Mouse (Mus musculus): ENCODE data around the gene Smc2.

- no peak for TF ChIP-seq POLR2A (IDR thresholded peaks at IDR 0.05; ENCODE audit: insufficient read depth, low read depth, low read length)
- TF ChIP-seq CTCF (IDR thresholded peaks at IDR 0.05; ENCODE audit: insufficient read depth, low read depth, low read length) = no peak
These were observed 87.4 kb downstream of the Smc2 start for GRCm38 (mm10) chr4:52526464-52526863.

All from olfactory bulb, adult 2 months (tissue).